Mouse (Mus musculus): ENCODE measurements around the gene Olfr1158.
"Not testable (repeated sequence)": the region's sequence is repeated elsewhere in the genome, so short reads cannot be mapped to it uniquely, and the experiment has no call there.

Olfr1158 gene

GRCm38 (mm10) chr2:87989813-87990212, at the start of gene Olfr1158:
Gene Olfr1158 (plus strand): TSS chr2:87990113.
- DNase-seq: no peak

GRCm38 (mm10) chr2:87945037-87945436, 44.9 kb upstream of the Olfr1158 start, which contains the start of gene Olfr1155:
Gene Olfr1155 (minus strand): TSS chr2:87945137.
- DNase-seq: no peak

GRCm38 (mm10) chr2:87953000-87953399, 36.9 kb upstream of the Olfr1158 start, which contains the start of gene Olfr1156:
Gene Olfr1156 (minus strand): TSS chr2:87953100.
- no peak for DNase-seq

- no peak for DNase-seq
Observed at GRCm38 (mm10) chr2:87968199-87968598, 21.7 kb upstream of the Olfr1158 start, which contains the start of gene Olfr1157. Gene Olfr1157 (minus strand): TSS chr2:87968299.

- no peak for DNase-seq
Observed at GRCm38 (mm10) chr2:87974563-87974962, 15.3 kb upstream of the Olfr1158 start, which contains the start of gene Olfr74. Gene Olfr74 (minus strand): TSS chr2:87974663.

GRCm38 (mm10) chr2:88007515-88008318, 17.8 kb downstream of the Olfr1158 start, which contains the start of gene Olfr1160:
Gene Olfr1160 (minus strand): TSS chr2:88008268.
- no peak for DNase-seq

- DNase-seq: not testable (repeated sequence)
Observed at GRCm38 (mm10) chr2:88022474-88022873, 32.6 kb downstream of the Olfr1158 start, which contains the start of gene Olfr1161. Gene Olfr1161 (plus strand): TSS chr2:88022774.

- no peak for DNase-seq
Observed at GRCm38 (mm10) chr2:88037599-88037998, 47.7 kb downstream of the Olfr1158 start, which contains the start of gene Olfr73. Gene Olfr73 (minus strand): TSS chr2:88037699.

Measured in lung, postnatal 14 days (tissue).